Mouse (Mus musculus) kidney, postnatal 10 days (tissue): ENCODE measurements around the gene Git1.

Experiments
- DNase-seq: peaks from one replicate; pipeline ENCODE4 v3.0.0; 2021; ENCODE audit warnings: mixed read lengths

The Git1 gene

DNA sequence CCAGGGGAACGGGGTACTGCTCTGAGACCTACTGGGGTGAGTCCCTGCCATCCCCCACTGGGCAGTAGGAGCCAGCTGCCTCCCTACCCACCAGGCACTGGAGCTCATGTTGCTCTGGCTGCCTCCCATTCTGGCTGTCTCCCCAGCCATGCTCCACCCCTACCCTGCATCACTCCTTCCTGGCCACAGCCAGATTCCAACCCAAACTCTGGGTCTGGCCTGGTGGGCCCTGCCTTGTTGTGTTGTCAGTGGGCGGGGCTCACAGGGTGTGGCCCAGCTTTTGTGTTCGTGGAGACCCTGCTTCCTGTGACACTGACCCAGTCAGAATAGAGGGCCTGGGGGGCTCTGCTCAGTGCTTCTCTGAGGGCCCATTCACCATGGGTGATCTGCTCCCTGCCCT is 10.1 kb downstream of the Git1 start:
- peak; percentile 53 for DNase-seq

DNA sequence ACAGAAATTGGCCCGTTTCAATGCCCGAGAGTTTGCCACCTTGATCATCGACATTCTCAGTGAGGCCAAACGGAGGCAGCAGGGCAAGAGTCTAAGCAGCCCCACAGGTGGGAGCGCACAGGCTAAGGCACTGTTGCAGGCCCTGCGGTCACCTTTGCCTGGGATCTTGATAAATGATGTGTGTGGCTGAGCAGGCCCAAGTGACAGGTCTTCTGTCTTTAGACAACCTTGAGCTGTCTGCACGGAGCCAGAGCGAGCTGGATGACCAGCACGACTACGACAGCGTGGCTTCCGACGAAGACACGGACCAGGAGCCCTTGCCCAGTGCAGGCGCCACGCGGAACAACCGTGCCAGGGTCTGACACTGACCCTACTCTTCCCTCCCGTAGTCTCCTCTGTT is 11.0 kb downstream of the Git1 start:
- no peak for DNase-seq

DNA sequence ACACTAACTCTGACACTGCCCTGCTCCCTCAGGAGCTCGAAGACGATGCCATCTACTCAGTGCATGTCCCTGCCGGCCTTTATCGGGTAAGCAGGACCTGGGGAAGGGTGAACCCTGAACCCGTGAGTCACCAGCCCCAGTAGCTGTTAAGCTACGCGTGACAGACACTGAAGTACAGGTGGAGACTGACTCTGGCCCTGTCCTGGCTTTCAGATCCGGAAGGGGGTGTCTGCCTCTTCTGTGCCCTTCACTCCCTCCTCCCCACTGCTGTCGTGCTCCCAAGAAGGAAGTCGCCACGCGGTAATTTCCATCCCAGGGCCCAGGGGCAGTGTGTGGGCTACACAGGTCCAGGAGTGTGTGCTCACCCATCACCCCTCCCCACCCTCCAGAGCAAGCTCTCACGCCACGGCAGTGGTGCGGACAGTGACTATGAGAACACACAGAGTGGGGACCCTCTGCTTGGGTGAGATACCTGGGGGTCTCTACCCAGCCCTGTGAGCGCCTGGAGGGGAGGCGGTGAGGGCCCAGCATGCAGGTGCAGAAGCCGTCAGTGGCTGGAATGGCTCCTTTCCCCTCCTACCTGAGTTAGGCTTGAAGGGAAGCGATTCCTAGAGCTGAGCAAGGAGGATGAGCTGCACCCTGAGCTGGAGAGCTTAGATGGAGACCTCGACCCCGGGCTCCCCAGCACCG is 12.1 kb downstream of the Git1 start:
- DNase-seq: no peak

DNA sequence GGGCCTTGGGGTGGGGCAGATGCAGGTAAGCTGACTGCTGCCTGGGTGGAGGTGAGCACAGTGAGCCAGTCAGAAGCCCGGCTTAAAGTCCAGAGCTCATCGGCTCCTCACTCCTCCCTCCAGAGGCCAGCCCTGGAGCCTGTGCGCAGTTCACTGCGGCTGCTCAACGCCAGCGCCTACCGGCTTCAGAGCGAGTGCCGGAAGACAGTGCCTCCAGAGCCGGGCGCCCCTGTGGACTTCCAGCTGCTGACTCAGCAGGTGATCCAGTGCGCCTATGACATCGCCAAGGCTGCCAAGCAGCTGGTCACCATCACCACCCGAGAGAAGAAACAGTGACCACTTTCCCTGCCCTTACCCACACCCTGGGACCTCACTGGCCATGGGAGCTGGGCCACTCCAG is 12.9 kb downstream of the Git1 start:
- peak; percentile 71 for DNase-seq

DNA sequence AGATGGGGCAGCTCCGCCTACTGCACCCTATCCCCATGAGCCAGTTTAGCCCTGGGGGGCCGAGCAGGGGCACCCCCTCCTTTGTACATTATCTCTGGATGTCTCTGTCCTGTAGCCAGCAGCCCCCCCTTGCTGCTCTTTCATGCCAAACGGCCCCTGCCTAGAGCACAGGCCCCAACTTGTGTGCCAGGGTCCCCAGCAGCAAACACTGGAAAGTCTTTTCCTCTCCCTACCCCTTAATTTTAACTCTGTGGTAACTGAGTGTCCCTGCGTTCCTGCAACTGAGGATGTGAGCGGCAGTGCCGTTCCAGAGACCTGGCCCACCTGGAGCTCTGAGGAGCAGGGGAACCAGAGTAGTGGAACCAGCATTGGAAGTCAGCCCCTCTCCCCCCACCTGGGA is 13.6 kb downstream of the Git1 start:
- DNase-seq: peak; percentile 12

DNA sequence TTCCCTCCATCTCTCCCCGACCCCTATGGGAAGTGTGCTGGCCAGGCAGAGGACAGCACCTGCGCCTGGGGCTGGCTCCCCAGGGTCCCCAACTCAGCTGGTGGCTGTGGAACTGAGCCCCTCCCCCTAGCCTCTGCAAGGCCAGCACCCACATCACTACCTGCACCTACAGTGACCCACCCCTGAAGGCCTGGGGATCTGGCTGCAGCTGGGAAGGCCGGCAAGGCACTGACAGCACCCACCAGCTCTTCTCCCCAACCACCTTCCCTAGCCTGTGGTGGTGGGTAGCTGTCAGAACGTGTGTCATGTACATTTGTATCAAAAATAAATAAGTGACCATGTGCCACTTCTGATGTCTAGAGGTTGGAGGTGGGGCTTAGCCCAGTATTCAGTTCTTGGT is 14.1 kb downstream of the Git1 start:
- DNase-seq: peak; percentile 30

DNA sequence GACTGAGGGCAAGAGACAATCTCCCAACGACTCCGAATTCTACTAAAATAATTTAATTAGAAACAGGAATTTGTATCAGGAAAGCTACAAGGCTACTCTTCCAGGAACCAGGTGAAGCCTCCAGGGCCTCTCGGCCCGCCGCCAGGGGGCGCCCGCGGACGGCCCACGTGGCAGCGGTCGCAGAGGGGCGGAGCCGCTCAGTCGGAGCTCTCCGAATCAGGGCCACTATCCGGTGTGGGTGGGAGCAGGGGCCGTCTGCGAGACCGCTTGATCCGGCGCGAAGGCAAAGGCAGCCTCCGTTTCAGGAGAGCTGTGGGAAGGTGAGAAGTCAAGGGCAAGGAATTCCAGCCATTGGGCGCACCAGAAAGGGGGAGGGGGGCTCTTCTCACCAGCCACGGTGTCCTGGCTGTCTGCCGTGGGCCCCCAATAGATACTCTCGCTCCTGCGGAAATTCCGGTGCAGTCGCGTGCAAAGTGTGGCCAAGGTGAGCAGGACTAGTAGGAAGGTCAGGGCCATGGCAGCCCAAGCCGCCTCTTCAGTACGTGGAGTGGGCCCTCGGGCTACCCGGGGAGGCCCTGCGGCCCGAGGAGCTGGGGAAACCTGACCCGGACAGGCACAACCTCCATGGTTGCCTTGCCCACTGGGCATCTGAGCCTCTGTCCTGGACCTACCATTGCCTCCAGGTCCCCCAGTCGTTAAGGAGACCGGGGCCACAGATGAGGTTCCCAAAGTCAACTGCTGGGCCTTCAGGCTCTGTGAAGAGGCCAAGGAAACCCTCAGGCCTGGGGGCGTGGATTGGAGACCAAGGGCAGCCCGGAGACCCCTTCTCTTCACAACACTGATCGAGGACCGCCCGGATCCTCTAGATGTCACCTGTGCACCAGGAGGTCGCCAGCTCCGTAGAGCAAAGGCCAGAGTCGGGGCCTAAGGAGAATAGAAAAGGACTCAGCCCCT is 15.0 kb downstream of the Git1 start:
- DNase-seq: peak; percentile 93

DNA sequence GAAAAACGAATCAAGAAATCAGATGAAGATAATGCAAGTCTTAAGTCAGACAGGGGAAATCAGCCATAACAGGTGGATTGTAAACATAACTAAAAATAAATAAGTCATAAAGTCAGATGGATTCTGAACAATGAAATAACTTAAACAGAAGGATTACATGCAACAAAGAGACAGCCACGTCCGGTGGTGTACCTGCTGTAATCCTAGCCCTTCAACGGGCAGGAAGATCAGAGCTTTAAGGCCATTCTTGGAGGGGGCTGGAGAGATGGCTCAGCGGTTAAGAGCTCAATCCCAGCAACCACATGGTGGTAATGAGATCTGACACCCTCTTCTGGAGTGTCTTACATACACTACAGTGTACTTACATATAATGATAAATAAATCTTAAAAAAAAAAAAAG is 18.0 kb downstream of the Git1 start:
- no peak for DNase-seq

DNA sequence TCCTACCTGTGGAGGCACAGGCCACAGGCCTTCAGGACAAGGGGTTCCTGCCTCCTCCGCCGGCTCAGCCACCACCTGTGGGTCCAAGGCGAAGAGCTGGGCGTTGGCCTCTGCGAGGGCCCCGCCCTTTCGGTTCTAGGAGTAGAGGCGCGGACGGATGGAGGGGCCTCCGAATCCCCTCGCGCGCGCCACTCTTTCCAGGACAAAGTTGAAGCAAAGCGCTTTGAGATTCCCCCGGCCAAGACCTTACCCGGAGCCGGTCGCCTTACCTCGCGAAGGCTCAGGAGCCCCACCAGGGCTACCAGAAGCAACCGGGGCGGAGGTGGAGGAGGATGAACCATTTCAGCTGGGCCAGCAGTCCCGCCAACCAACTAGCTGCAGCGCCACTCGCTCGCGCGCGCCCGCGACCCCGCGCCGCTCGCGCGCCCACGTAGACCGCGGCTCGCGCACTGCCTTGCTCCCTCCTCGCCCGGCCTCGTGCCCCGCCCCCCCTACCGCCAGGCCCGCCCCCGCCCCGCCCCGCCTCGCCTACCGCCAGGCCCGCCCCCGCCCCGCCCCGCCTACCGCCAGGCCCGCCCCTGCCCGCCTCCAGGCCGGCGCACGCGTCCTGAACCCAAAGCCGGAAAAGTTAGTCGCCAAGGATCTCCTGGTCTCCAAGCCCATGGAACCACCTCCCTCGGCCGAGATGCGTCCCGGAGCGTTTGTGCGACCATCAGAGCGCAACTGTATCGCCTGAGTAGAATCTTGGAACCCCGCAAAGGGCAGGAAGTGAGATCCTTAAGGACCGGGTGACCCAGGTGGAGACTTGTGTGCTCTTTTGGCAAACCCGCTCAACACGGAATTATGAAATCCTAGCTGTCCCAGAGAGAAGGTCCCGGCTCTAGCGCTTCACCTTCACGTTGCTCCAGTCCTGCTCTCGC is 19.8 kb downstream of the Git1 start:
- DNase-seq: peak; percentile 95

DNA sequence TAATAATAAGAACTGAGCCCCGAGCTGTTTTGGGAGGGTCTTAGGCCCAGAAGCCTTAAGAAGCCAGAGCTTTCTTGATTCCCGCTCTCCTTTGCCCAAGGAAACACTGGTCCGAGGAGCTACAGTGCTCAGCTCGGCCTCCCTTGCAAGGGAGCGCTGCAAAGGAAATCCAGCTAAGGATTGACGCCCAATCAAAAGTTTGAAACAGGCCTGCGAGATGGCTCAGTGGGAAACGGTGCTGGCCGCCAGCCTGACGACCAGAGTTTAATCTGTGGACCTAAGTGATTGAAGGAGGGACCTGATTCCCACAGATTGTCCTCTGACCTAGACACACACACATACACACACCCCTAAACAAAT is 20.4 kb downstream of the Git1 start:
- DNase-seq: peak; percentile 39

DNA sequence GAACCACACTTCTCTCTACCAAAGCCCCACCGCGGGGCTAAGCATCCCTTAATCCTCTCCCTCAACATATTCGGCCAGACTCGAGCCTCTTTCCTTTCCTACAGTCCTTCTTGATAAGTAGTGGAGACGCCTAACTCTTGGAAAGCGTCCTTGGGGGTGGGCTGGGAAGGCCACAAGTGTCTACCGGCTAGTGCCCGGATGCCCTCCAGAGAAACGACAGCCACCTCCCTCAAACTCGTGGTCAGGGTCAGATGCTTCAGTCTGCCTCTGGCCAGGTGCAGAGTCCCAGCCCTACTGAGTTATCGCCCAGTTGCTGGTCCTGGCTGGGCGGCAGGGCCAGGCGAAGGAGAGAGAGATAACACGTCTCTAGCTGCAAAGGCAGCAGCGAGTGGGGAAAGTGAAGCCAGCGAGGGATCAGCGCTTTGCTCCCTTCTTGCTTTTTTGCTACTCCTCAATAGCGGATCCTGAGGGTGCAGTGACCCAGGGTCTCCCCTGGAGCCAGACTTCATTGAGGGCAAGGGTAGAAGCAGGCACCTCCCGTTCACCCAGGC is 21.0 kb downstream of the Git1 start:
- peak; percentile 37 for DNase-seq

DNA sequence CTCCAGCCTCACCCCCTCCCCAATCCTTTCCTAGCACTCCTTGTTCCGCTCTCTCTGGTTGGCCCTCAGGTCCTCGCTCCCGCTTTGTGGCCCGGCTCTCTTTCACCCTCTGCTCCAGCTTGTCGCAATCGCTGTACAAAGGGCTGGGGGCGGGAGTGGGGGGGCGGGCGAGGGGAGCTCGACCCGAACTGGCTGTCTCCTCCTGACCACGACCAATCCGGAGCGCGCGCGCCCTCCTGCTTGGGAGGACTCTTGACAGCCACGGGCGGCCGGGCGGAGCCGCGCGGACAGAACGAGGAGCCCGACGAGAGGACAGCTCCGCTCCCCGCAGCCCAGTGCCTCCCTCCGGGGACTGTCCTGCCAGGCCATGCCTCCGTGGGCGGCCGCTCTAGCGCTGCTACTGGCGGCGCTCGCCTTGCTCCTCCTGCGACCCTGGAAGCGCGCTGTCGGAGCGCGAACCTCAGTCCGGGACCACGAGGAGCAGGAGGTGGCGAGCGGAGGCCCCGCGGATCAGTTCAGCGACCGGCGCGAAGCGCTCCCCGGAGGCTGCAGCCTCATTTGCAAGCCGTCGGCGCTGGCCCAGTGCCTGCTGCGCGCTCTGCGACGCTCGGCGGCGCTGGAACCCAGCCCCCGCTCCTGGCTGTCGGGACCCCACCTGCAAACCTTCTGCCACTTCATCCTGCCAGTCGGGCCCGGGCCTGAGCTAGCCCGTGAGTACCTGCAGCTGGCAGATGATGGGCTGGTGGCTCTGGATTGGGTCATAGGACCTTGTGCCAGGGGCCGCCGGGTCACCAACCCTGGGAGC is 21.7 kb downstream of the Git1 start, which contains the start of gene Abhd15:
Gene Abhd15, plus strand, starts transcription at position 290 of the 805 bp plus-strand sequence.
- DNase-seq: peak; percentile 90

DNA sequence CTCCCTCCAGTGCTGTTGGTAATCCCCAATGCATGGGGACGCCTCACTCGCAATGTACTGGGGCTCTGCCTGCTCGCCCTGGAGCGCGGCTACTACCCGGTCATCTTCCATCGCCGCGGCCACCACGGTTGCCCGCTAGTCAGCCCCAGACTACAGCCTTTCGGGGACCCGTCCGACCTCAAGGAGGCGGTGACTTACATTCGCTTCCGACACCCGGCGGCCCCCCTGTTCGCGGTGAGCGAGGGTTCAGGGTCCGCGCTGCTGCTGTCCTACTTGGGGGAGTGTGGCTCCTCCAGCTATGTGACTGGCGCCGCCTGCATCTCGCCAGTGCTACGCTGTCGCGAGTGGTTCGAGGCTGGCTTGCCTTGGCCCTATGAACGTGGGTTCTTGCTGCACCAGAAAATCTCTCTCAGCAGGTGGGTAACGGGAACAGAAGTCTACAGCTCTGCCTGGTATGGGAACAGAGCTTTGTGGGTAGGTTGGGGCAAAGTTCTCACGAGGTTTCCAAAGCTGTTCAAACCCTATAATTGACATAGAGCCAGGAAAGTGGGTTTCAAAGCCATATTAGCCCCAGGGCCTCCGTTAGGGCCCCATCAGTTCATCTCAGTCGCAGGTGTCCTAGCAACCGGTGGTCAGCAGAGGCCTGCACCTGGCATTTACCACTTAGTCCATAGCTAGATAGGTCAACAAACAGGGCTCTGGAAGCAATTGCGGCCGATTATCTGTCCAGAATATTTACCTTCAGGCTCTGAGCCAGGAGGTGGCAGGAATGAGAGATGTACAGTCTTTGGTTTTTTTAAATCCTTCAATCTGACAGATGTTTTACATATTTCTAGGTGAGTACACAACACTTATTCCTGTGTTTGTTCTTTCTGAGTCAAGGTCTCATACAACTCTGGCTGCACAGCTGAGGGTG is 22.5 kb downstream of the Git1 start, which contains the start of gene Trp53i13:
Gene Trp53i13, minus strand, starts transcription at position 344 of the 916 bp plus-strand sequence.
- peak; percentile 51 for DNase-seq

DNA sequence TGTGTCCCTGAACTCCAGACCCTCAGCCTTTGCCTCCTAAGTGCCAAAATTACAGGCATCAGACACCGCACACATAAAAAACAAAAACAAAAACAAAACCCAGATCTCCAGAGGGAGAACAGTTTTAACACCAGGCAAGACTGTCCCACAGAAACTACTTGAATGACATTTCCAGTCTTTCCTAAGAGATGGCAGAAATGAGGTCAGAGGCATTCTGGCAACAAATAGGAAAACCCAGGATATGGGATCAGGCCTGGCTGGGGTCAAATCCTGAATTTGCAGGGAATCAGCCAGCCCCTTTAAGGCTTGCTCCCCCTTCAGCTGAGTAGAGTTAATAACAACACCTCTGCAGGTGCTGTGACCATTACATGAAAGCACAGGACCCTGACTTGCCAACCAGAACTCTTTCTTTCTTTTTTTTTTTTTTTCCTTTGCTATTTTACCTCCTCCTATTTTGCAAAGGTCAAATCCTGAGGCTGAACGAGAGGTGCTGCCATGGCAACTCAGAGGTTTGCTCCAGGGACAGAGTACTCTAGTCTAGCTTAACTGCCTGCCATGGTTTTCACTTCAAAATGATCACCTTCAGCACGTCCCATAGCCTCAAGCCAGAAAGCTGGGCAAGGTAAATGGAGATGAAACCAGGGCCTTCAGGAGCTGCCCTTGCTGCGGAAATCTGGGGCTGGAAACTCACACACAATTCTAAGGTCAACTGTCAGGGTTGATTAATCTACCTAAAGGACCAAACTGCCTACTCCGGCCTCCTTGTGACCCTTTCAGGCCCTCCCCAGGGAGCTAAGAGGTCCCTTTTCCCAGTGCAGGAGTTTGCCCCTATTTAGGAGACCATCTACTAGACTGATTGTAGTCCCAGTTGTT is 23.4 kb downstream of the Git1 start:
- DNase-seq: no peak

DNA sequence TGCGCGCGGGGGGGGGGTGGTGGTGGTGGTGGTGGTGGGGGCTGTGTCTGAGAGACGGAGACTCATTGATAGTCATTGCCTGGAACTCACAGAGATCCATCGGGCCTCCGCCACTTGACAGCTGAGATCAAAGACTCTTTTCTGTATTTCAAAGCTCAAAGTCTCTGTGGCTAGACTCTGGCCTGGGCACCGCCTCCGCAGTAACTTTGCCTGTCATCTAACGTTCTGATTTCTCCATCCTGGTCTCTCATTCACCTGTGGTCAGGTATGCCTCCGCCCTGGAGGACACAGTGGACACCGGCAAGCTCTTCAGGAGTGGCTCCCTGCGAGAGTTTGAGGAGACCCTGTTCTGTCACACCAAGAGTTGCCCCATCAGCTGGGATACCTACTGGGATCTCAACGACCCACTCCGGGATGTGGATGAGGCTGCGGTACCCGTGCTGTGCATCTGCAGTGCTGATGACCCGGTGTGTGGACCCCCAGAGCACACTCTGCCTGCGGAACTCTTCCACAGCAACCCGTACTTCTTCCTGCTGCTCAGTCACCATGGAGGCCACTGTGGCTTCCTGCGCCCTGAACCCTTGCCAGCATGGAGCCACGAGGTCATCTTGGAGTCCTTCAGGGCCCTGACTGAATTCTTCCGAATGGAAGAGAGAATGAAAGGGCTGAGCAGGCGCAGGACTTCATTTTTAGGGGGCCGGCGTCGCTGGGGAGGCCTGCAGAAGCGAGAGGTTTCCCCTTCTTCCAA is 24.9 kb downstream of the Git1 start:
- DNase-seq: no peak

DNA sequence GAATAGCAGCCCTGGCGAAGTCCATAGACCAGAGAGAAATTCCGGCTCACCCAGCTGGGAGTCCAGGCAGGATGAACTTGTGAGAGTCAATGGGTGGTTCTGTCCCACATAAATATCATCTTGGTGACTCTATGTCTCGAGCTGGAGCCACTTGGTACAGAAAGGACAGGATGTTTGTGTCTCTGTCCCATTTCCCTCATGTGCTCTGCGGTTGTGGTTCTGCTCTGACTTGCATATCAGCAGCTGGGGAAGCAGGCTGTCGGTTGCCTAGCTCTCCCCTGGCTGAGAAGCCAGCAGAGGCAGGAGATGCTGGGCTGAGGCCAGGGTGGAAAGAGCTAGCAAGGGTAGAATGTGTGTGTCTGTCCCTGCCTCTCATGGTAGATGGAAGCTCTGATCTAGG is 25.7 kb downstream of the Git1 start, which contains the start of gene Gm10392:
Gene Gm10392, minus strand, starts transcription at position 156 of the 400 bp plus-strand sequence.
- DNase-seq: peak; percentile 41

DNA sequence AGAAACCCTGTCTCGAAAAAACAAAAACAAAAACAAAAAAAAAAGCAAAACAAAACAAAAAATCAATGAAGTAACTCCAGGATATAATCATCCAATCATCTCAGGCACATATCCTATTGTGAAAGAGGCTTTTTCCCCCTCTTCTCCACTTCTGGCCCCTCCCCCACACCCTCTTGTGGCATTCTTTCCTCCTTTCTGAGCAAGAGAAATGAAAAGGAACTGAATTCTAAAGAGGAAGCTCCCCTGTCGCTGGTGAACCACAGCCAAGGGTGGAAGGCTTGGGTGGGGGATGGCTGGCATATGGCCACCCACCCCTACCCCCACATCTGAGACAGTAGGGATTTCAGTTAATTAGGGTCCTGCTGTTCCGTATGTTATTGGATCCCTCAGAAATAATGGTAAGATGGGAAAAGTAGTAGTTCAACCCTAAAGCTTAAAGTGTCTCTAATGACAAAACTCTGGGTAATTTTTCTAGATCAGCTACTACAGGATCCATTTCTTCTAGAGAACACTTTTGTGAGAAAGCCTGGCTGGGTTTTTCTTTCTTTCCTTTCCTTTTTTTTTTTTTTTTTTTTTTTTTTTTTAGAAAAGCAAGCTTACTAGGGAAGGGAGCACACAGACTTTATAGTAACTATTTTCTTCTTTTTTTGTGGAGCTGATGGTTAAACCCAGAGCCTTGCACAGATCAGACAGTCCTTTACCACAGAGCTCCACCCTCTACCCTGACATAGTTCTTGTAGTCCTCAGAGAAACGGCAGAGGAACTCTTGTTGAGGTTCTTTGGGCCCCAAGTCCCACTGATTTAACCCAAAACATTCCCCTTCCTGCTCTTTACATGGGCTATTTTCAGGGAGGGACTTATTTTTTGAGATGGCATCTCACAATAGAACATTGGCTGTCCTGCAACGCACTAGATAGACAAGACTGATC is 27.5 kb downstream of the Git1 start:
- peak; percentile 38 for DNase-seq
